ENCODE assay signal across 11 mouse cellular contexts in genomic region chr2:70908579-70908978, GRCm38 (mm10).
A peak's percentile ranks its signal among the peaks of the same experiment; 100 is the strongest.
DNase-seq lines count a peak whose midpoint lies in the region; ATAC-seq and TF ChIP-seq lines count a peak whose summit lies in the region.
"Had no signal": no experiment of that assay in that cellular context is flagged by ENCODE, and none has a peak within 500 bp of the region (broad histone marks: within the 10 kb centered on the region; RNA-seq: fewer than 3 reads in every experiment).

No protein-coding gene starts in this region.

- H3K4me2 ChIP-seq in forebrain, postnatal 0 days (ENCODE audit: low read depth): no peak overlapping the region
- no peak overlapping the region for H3K4me2 ChIP-seq in forebrain, embryonic 13.5 days
- H3K4me2 ChIP-seq in limb, embryonic 13.5 days (replicated peaks): no peak overlapping the region
- H3K4me2 ChIP-seq in neural tube, embryonic 11.5 days (ENCODE audit: low read depth): no peak overlapping the region

- ATAC-seq in forebrain, postnatal 0 days: peak; percentile 38; the same call in 1 of the 2 replicates
- ATAC-seq in forebrain, embryonic 13.5 days: no peak
- peak; percentile 40; the same call in 1 of the 2 replicates for ATAC-seq in limb, embryonic 13.5 days (ENCODE audit: low FRiP score, low read depth)
- no peak for ATAC-seq in neural tube, embryonic 11.5 days (ENCODE audit: insufficient read depth, low FRiP score, low TSS enrichment)
- ATAC-seq in inflammation-experienced regulatory T-cells, adult 6 months: no peak

- DNase-seq in forebrain, postnatal 0 days: no peak
- DNase-seq in limb, embryonic 10.5 days (ENCODE audit: low spot score): no peak
- DNase-seq in embryo, embryonic 10.5 days (ENCODE audit: low spot score): peak; percentile 72
- DNase-seq in neural tube, embryonic 11.5 days (ENCODE audit: low spot score): peak; percentile 30
- no peak for DNase-seq in c-Kit-positive CD71-positive TER-119-positive erythroid progenitor cells, embryonic 14.5 days (ENCODE audit: low spot score)
- DNase-seq: B cell, adult 2 months; cerebellum, adult 2 months; lung, postnatal 36 days had no signal

- H3K36me3 ChIP-seq in forebrain, postnatal 0 days (ENCODE audit: insufficient read depth): no peaks in the 10 kb centered on the region
- H3K36me3 ChIP-seq in forebrain, embryonic 13.5 days (ENCODE audit: poor library complexity, severe bottlenecking): no peaks in the 10 kb centered on the region
- H3K36me3 ChIP-seq in limb, embryonic 13.5 days: no peaks in the 10 kb centered on the region
- no peaks in the 10 kb centered on the region for H3K36me3 ChIP-seq in limb, embryonic 10.5 days
- H3K36me3 ChIP-seq in neural tube, embryonic 11.5 days (ENCODE audit: control insufficient read depth, insufficient read depth, low read length): no peaks in the 10 kb centered on the region

- H3K4me1 ChIP-seq in forebrain, postnatal 0 days (ENCODE audit: insufficient read depth): no peaks in the 10 kb centered on the region
- no peaks in the 10 kb centered on the region for H3K4me1 ChIP-seq in forebrain, embryonic 13.5 days
- peaks cover 6% of the 10 kb centered on the region; the same call in 1 of the 2 replicates for H3K4me1 ChIP-seq in limb, embryonic 13.5 days
- peaks cover 10% of the 10 kb centered on the region for H3K4me1 ChIP-seq in limb, embryonic 10.5 days
- H3K4me1 ChIP-seq in neural tube, embryonic 11.5 days (ENCODE audit: control insufficient read depth, insufficient read depth, low read length): peaks cover 6% of the 10 kb centered on the region; the same call in 1 of the 2 replicates

- no peak overlapping the region for H3K9ac ChIP-seq in forebrain, postnatal 0 days
- H3K9ac ChIP-seq in forebrain, embryonic 13.5 days: no peak overlapping the region
- H3K9ac ChIP-seq in limb, embryonic 13.5 days: no peak overlapping the region
- no peak overlapping the region for H3K9ac ChIP-seq in neural tube, embryonic 11.5 days (ENCODE audit: low read length)

- no peak overlapping the region for H3K4me3 ChIP-seq in forebrain, postnatal 0 days (ENCODE audit: low read depth, low read length)
- no peak overlapping the region for H3K4me3 ChIP-seq in forebrain, embryonic 13.5 days
- no peak overlapping the region for H3K4me3 ChIP-seq in limb, embryonic 13.5 days
- no peak overlapping the region for H3K4me3 ChIP-seq in limb, embryonic 10.5 days
- no peak overlapping the region for H3K4me3 ChIP-seq in neural tube, embryonic 11.5 days (ENCODE audit: low read depth, low read length)

- 79% methylated on average over 1 of the region's 1 CpGs for whole genome bisulfite sequencing in forebrain, postnatal 0 days
- WGBS in forebrain, embryonic 13.5 days: 86% methylated on average over 1 of the region's 1 CpGs
- 87% methylated on average over 1 of the region's 1 CpGs for WGBS in limb, embryonic 13.5 days
- 77% methylated on average over 1 of the region's 1 CpGs for WGBS in limb, embryonic 10.5 days
- 73% methylated on average over 1 of the region's 1 CpGs for WGBS in neural tube, embryonic 11.5 days

- no peaks in the 10 kb centered on the region for H3K9me3 ChIP-seq in forebrain, postnatal 0 days (ENCODE audit: low read length)
- no peaks in the 10 kb centered on the region for H3K9me3 ChIP-seq in forebrain, embryonic 13.5 days (replicated peaks)
- no peaks in the 10 kb centered on the region for H3K9me3 ChIP-seq in limb, embryonic 13.5 days
- no peaks in the 10 kb centered on the region for H3K9me3 ChIP-seq in limb, embryonic 10.5 days (replicated peaks)
- no peaks in the 10 kb centered on the region for H3K9me3 ChIP-seq in neural tube, embryonic 11.5 days (ENCODE audit: control insufficient read depth, low read length)

- no peak for TF ChIP-seq CTCF in forebrain, postnatal 0 days (IDR thresholded peaks at IDR 0.05; ENCODE audit: low read depth)

- no peaks in the 10 kb centered on the region for H3K27me3 ChIP-seq in forebrain, postnatal 0 days (ENCODE audit: insufficient read depth, low read length)
- H3K27me3 ChIP-seq in forebrain, embryonic 13.5 days: no peaks in the 10 kb centered on the region
- no peaks in the 10 kb centered on the region for H3K27me3 ChIP-seq in limb, embryonic 13.5 days
- H3K27me3 ChIP-seq in limb, embryonic 10.5 days (ENCODE audit: low read depth, poor library complexity, severe bottlenecking): no peaks in the 10 kb centered on the region
- no peaks in the 10 kb centered on the region for H3K27me3 ChIP-seq in neural tube, embryonic 11.5 days (ENCODE audit: control insufficient read depth, insufficient read depth, low read length)

- H3K27ac ChIP-seq in forebrain, postnatal 0 days (ENCODE audit: low read depth, low read length): no peak overlapping the region
- H3K27ac ChIP-seq in forebrain, embryonic 13.5 days: no peak overlapping the region
- H3K27ac ChIP-seq in limb, embryonic 13.5 days: no peak overlapping the region
- no peak overlapping the region for H3K27ac ChIP-seq in limb, embryonic 10.5 days
- H3K27ac ChIP-seq in neural tube, embryonic 11.5 days (ENCODE audit: low read depth, low read length): no peak overlapping the region

Comparison
In these comparisons a context has a peak if more than half of its experiments do, and no peak if none do; other contexts are left out.
1. ATAC-seq: peak in forebrain, postnatal 0 days (single experiment) and limb, embryonic 13.5 days (single experiment); none in forebrain, embryonic 13.5 days (single experiment), neural tube, embryonic 11.5 days (single experiment) and inflammation-experienced regulatory T-cells, adult 6 months (single experiment).
2. DNase-seq: peak in embryo, embryonic 10.5 days (single experiment) and neural tube, embryonic 11.5 days (single experiment); none in forebrain, postnatal 0 days (single experiment), limb, embryonic 10.5 days (single experiment) and c-Kit-positive CD71-positive TER-119-positive erythroid progenitor cells, embryonic 14.5 days (single experiment).